Mouse (Mus musculus): ENCODE results near the gene Pet100.

DNA sequence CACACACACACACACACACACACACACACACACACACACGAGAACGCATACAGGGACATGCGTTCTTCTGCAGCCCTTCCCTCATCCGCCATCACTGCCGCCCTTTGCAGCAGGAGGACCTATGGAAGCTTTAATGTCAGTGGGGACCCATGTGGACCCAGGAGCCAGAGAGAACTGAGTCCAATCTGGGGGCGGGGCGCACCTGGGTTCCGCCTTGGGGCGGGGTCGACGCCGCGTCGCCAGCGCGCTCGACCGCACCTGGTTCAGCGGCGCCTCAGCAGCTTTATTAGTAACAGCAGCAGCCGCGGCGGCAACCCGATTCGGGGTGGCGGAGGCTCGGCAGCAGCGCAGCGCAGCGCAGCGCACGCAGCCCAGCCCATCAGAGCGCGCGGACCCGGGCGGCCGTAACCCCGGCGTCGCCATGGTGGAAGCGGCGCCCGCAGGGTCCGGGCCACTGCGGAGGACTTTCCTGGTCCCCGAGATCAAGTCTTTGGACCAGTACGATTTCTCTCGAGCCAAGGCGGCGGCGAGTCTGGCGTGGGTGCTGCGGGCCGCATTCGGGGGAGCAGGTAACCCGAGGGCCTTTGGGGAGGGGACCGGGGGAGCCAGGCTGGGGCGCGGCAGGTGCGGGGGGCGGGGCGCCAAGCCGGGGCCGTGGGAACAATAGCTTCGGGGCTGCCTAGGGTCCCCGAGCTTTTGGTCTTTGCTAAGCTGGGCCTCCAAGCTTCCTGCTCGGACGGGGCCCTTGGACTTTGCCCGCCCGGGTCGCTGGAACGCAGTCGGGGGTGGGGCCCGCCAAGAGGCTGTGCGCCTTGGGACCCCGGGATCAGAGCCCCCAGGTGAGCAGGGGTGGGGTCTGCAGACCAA, 33.7 kb upstream of the Pet100 start:
- no peak for TF ChIP-seq CTCF (IDR thresholded peaks at IDR 0.05; ENCODE audit: control insufficient read depth, insufficient read depth, low read length)
- 0 out of 2 replicates have a peak, but pooled peaks have one; percentile 13 for TF ChIP-seq POLR2A (IDR thresholded peaks at IDR 0.05; ENCODE audit: borderline replicate concordance, control insufficient read depth, low read depth, low read length)

Data from bone marrow, adult 2 months (tissue).